Mouse (Mus musculus) MEL (cell line): ENCODE measurements around the gene Rsrc1. TPM values are rescaled to one million over a fixed set of nuclear protein-coding genes. Genes with fewer than 3 reads are reported as not detected.

ENCODE experiments used
- DNase-seq: peaks from one replicate; pipeline ENCODE4 v3.0.0; 2011; ENCODE audit warnings: low read depth, low spot score
- H3K27ac ChIP-seq: 2 replicates; pipeline ENCODE4 v1.5.1; 2012; ENCODE audit warnings: low read depth, mild to moderate bottlenecking, control low read depth, low read length, moderate library complexity; ENCODE audit not compliant: control insufficient read depth
- H3K27me3 ChIP-seq, 2 experiments: fragments of 150-350 bp in 1 of 2; sonication (generic) in 1 of 2; 2 replicates each; pipeline ENCODE4 v1.6.1; 2012; ENCODE audit warnings: low read length in 2 of 2, mild to moderate bottlenecking in 2 of 2, improper control_type of control experiment in 1 of 2, moderate library complexity in 1 of 2; ENCODE audit not compliant: insufficient read depth in 2 of 2, control insufficient read depth in 1 of 2
- H3K36me3 ChIP-seq, 2 experiments: 2 replicates each; pipeline ENCODE4 v1.6.1; 2012 to 2014; ENCODE audit warnings: low read length in 2 of 2, improper control_type of control experiment in 1 of 2, inconsistent platforms in 1 of 2, mild to moderate bottlenecking in 1 of 2; ENCODE audit not compliant: insufficient read depth in 2 of 2, control insufficient read depth in 1 of 2
- H3K4me1 ChIP-seq, 2 experiments: fragments of 150-350 bp in 1 of 2; sonication (generic) in 1 of 2; 2 replicates each; pipeline ENCODE4 v1.6.1; 2012; ENCODE audit warnings: low read length in 2 of 2, improper control_type of control experiment in 1 of 2, mild to moderate bottlenecking in 1 of 2; ENCODE audit not compliant: insufficient read depth in 2 of 2, control insufficient read depth in 1 of 2
- H3K4me3 ChIP-seq, 2 experiments: fragments of 150-350 bp in 1 of 2; sonication (generic) in 1 of 2; 2 replicates each; pipeline ENCODE4 v1.5.1; 2012; ENCODE audit warnings: low read depth in 2 of 2, low read length in 2 of 2, mild to moderate bottlenecking in 2 of 2, moderate library complexity in 2 of 2, control low read depth in 1 of 2, improper control_type of control experiment in 1 of 2; ENCODE audit not compliant: control insufficient read depth in 1 of 2, insufficient read depth in 1 of 2
- H3K79me2 ChIP-seq: 2 replicates; pipeline ENCODE4 v1.6.1; 2012; ENCODE audit warnings: mild to moderate bottlenecking, low read length, moderate library complexity; ENCODE audit not compliant: control insufficient read depth, poor library complexity, insufficient read depth
- H3K9ac ChIP-seq: 2 replicates; pipeline ENCODE4 v1.6.1; 2012; ENCODE audit warnings: low read depth, mild to moderate bottlenecking, control low read depth, low read length, moderate library complexity; ENCODE audit not compliant: control insufficient read depth, poor library complexity, severe bottlenecking
- H3K9me3 ChIP-seq: fragments of 150-350 bp; sonication (generic); replicated peaks from 2 replicates; pipeline ENCODE4 v1.6.1; 2012; ENCODE audit warnings: mild to moderate bottlenecking, low read length, improper control_type of control experiment, moderate library complexity; ENCODE audit not compliant: insufficient read depth
- CTCF ChIP-seq, 3 experiments: IDR thresholded peaks in 2 of 3; conservative IDR thresholded peaks in 1 of 3; 2 replicates each; pipeline ENCODE4 v1.5.1; 2011 to 2012; ENCODE audit warnings: low read length in 3 of 3, low read depth in 2 of 3, mild to moderate bottlenecking in 2 of 3, improper control_type of control experiment in 1 of 3, inconsistent platforms in 1 of 3, mixed read lengths in 1 of 3, moderate library complexity in 1 of 3; ENCODE audit not compliant: control insufficient read depth in 1 of 3, insufficient read depth in 1 of 3, poor library complexity in 1 of 3, severe bottlenecking in 1 of 3
- EP300 ChIP-seq, 2 experiments: IDR thresholded peaks; 2 replicates each; pipeline ENCODE4 v1.6.1; 2011; ENCODE audit warnings: improper control_type of control experiment in 2 of 2, low read length in 2 of 2, low read depth in 1 of 2, mild to moderate bottlenecking in 1 of 2
- ETS1 ChIP-seq: IDR thresholded peaks from 2 replicates; pipeline ENCODE4 v1.6.1; 2012; ENCODE audit warnings: low read depth, mild to moderate bottlenecking, inconsistent platforms, low read length, improper control_type of control experiment, moderate library complexity
- GABPA ChIP-seq: IDR thresholded peaks from 2 replicates; pipeline ENCODE4 v1.6.1; 2012; ENCODE audit warnings: low read depth, mild to moderate bottlenecking, inconsistent platforms, low read length, improper control_type of control experiment, moderate library complexity
- GATA1 ChIP-seq: IDR thresholded peaks from 2 replicates; pipeline ENCODE4 v1.6.1; 2011; ENCODE audit warnings: low read depth, low read length, improper control_type of control experiment
- HCFC1 ChIP-seq: IDR thresholded peaks from 2 replicates; pipeline ENCODE4 v1.6.1; 2012; ENCODE audit warnings: low read depth, mild to moderate bottlenecking, inconsistent platforms, low read length, improper control_type of control experiment, moderate library complexity
- JUND ChIP-seq: IDR thresholded peaks from 2 replicates; pipeline ENCODE4 v1.6.1; 2011; ENCODE audit warnings: low read depth, mild to moderate bottlenecking, improper control_type of control experiment, low read length
- KAT2A ChIP-seq: conservative IDR thresholded peaks from 2 replicates; pipeline ENCODE4 v1.6.1; 2012; ENCODE audit warnings: low read depth, low read length, improper control_type of control experiment, inconsistent platforms
- MAX ChIP-seq: IDR thresholded peaks from 2 replicates; pipeline ENCODE4 v1.6.1; 2011; ENCODE audit warnings: low read length, improper control_type of control experiment
- MAZ ChIP-seq: IDR thresholded peaks from 2 replicates; pipeline ENCODE4 v1.6.1; 2012; ENCODE audit warnings: low read depth, mild to moderate bottlenecking, inconsistent platforms, low read length, improper control_type of control experiment
- MYC ChIP-seq: IDR thresholded peaks from 2 replicates; pipeline ENCODE4 v1.6.1; 2011; ENCODE audit warnings: low read depth, mild to moderate bottlenecking, low read length, improper control_type of control experiment, moderate library complexity
- POLR2A ChIP-seq, 2 experiments: IDR thresholded peaks; 2 replicates each; pipeline ENCODE4 v1.6.1; 2011 to 2012; ENCODE audit warnings: low read length in 2 of 2, mild to moderate bottlenecking in 2 of 2, control low read depth in 1 of 2, improper control_type of control experiment in 1 of 2, low read depth in 1 of 2, moderate library complexity in 1 of 2; ENCODE audit not compliant: control insufficient read depth in 1 of 2, insufficient read depth in 1 of 2, poor library complexity in 1 of 2
- POLR2AphosphoS5 ChIP-seq: IDR thresholded peaks from 2 replicates; pipeline ENCODE4 v1.6.1; 2012; ENCODE audit warnings: low read depth, borderline replicate concordance, mild to moderate bottlenecking, inconsistent platforms, low read length, moderate library complexity, mixed read lengths
- RCOR1 ChIP-seq: IDR thresholded peaks from 2 replicates; pipeline ENCODE4 v1.6.1; 2012; ENCODE audit warnings: low read depth, mild to moderate bottlenecking, inconsistent platforms, low read length, improper control_type of control experiment
- SMC3 ChIP-seq: IDR thresholded peaks from 2 replicates; pipeline ENCODE4 v1.6.1; 2011; ENCODE audit warnings: low read depth, low read length, improper control_type of control experiment
- TAL1 ChIP-seq: IDR thresholded peaks from 2 replicates; pipeline ENCODE4 v1.6.1; 2012; ENCODE audit warnings: mild to moderate bottlenecking, inconsistent platforms, low read length, moderate library complexity, mixed read lengths
- TCF12 ChIP-seq: IDR thresholded peaks from 2 replicates; pipeline ENCODE4 v1.6.1; 2014; ENCODE audit warnings: low read depth, mild to moderate bottlenecking, inconsistent platforms, low read length, improper control_type of control experiment, moderate library complexity
- UBTF ChIP-seq: IDR thresholded peaks from 2 replicates; pipeline ENCODE4 v1.6.1; 2012; ENCODE audit warnings: low read depth, mild to moderate bottlenecking, inconsistent platforms, low read length, improper control_type of control experiment, moderate library complexity, borderline replicate concordance; ENCODE audit not compliant: insufficient read depth
- USF1 ChIP-seq: IDR thresholded peaks from 2 replicates; pipeline ENCODE4 v1.6.1; 2014; ENCODE audit warnings: low read depth, mild to moderate bottlenecking, inconsistent platforms, low read length, improper control_type of control experiment, moderate library complexity
- ZC3H11A ChIP-seq: IDR thresholded peaks from 2 replicates; pipeline ENCODE4 v1.6.1; 2012; ENCODE audit warnings: low read depth, mild to moderate bottlenecking, inconsistent platforms, low read length, improper control_type of control experiment
- polyA plus RNA-seq, 2 experiments: library from polyadenylated mRNA; stranded (reverse) in 1 of 2; unstranded in 1 of 2; fragments of >175 nt in 1 of 2; fragments of >200 nt in 1 of 2; gene quantifications; 2 replicates each; pipeline versions ENCODE4 v1.2.1 to v1.2.4; 2012; ENCODE audit warnings: low replicate concordance in 2 of 2, low read depth in 1 of 2; ENCODE audit not compliant: insufficient read length in 2 of 2, insufficient read depth in 1 of 2, missing spikeins in 1 of 2
- total RNA-seq: library from RNA; depleted of rRNA; stranded (reverse); fragments of 300-350 nt; gene quantifications from 2 replicates; pipeline ENCODE4 v1.2.3, GENCODE M21; 2012

The Rsrc1 gene
- total and polyA plus RNA-seq, 3 experiments = 22.8 to 100 (median 42.7) TPM

DNA sequence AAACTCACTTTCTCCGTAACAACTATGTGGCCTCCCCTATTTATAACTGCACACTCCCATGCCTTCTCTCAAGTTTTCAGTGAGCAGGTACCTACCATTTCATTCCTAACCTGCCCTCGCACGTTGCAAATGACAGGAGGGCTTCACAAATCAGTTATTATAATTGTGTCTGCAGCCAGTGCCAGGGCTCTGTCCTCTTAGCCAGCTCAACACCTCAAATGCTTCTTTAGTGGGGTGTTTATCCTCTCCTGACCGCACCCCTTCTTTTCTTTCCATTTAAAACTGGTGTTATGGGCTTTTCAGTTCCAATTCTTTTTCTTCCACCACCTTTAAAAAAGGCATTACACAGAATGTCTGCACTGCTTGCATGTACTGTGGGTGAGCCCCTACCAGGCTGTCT lies 391.0 kb downstream of the Rsrc1 start:
- H3K4me1 ChIP-seq = 0 out of 4 replicates have a peak, but pooled peaks cover 0 to 2% of the 10 kb centered on the region in 2 experiments
- no peak for DNase-seq
- H3K79me2 ChIP-seq = no peaks in the 10 kb centered on the region
- H3K36me3 ChIP-seq = peaks cover 0 to 5% of the 10 kb centered on the region in 2 experiments; a peak in 2 of 4 replicates
- peaks cover 0 to 4% of the 10 kb centered on the region in 2 experiments for H3K27me3 ChIP-seq
- no peaks in the 10 kb centered on the region for H3K9me3 ChIP-seq
- TF ChIP-seq POLR2A (IDR thresholded peaks at IDR 0.05; ENCODE audit: control insufficient read depth in 1 of 2, insufficient read depth in 1 of 2, low read depth in 1 of 2, low read length in 2 of 2, poor library complexity in 1 of 2) (no peak), EP300 (IDR thresholded peaks at IDR 0.05; ENCODE audit: low read depth in 1 of 2, low read length in 2 of 2) (no peak), CTCF (IDR thresholded peaks at IDR 0.05 in 2 of 3, conservative IDR thresholded peaks at IDR 0.05 in 1 of 3; ENCODE audit: control insufficient read depth in 1 of 3, insufficient read depth in 1 of 3, low read depth in 2 of 3, low read length in 3 of 3, poor library complexity in 1 of 3, severe bottlenecking in 1 of 3) (no peak), MYC (no peak), TAL1 (no peak), ETS1 (no peak), JUND (no peak), TCF12 (no peak), MAX (no peak), KAT2A (no peak), HCFC1 (no peak)
- no peak overlapping the region for H3K9ac ChIP-seq
- H3K27ac ChIP-seq = no peak overlapping the region
- no peak overlapping the region for H3K4me3 ChIP-seq

DNA sequence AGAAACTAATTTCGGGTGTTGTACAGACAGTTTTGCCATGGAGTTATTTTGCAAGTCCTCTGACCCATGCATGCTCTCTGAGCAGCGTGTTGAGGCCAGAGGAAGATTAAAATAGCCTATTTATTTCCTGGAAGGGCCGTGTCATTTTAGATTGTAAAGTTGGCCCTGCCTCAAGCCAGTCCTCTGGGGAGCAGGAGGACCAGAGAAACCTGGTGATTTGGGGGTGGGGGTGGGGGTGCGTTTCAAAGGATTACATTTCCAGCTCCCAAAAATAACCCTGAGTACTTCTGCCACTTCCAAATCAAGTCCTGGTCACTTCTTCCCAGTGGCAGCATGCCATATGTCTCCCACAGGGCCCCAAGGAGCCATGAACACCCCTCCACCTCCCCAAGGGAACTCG lies 391.6 kb downstream of the Rsrc1 start:
- no peak for TF ChIP-seq GABPA
- TF ChIP-seq USF1 = no peak
- no peak for TF ChIP-seq EP300 (IDR thresholded peaks at IDR 0.05; ENCODE audit: low read depth in 1 of 2, low read length in 2 of 2)
- no peak for TF ChIP-seq TAL1
- no peak for TF ChIP-seq ZC3H11A
- TF ChIP-seq MAX = no peak
- no peak for TF ChIP-seq UBTF
- TF ChIP-seq POLR2A (IDR thresholded peaks at IDR 0.05; ENCODE audit: control insufficient read depth in 1 of 2, insufficient read depth in 1 of 2, low read depth in 1 of 2, low read length in 2 of 2, poor library complexity in 1 of 2) = no peak
- TF ChIP-seq GATA1 = no peak
- TF ChIP-seq POLR2AphosphoS5 = no peak
- no peak for TF ChIP-seq SMC3
- no peak for TF ChIP-seq KAT2A
- TF ChIP-seq MYC = no peak
- TF ChIP-seq MAZ = no peak
- TF ChIP-seq RCOR1 = no peak
- DNase-seq = no peak
- Histone ChIP-seq H3K27ac (no peak overlapping the region), H3K79me2 (no peaks in the 10 kb centered on the region), H3K9me3 (no peaks in the 10 kb centered on the region), H3K4me1 (0 out of 4 replicates have a peak, but pooled peaks cover 0 to 2% of the 10 kb centered on the region in 2 experiments), H3K4me3 (peak overlapping the region; percentile 7 to 40; a peak in 3 of 4 replicates), H3K27me3 (peaks cover 0 to 4% of the 10 kb centered on the region in 2 experiments), H3K9ac (no peak overlapping the region), H3K36me3 (peaks cover 0 to 5% of the 10 kb centered on the region in 2 experiments; a peak in 2 of 4 replicates)
